Mouse (Mus musculus): ENCODE measurements around the gene Ndrg3.

DNA sequence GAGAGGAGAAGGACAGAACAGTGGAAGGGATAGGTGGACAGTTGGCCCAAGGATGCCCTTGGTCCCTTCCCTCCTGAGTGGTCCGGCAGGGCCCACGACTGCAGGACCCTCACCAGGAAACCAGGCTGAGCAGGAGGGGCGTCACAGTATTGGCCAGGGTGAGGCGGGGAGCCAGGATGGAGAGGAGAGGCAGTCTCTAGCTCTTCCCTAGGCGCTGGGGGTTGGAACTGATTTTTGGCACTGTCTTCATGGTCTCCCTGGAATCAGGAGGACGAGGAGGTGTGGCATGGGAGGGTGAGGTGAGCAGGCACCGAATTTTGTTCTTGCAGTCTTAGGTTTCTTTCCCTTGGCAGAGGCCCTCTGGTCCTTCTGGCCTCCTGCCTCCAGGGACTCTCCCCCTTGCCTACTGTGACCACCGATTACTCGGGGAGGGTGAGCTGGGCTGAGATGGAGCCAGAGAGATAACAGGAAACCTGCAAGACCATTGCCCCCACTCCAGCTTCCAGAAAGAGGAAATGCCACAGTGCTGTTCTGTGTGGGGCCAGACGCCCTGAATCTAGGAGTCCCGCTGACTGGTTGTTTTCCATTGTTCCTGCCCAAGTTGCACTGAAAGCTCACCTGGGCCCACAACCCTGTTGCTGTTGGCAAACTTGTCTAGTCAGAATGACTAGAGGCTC lies 18.9 kb upstream of the Ndrg3 start:
- TF ChIP-seq GATA1 (IDR thresholded peaks at IDR 0.05; ENCODE audit: borderline replicate concordance, low read length) = no peak
- no peak for TF ChIP-seq FLI1 (IDR thresholded peaks at IDR 0.05; ENCODE audit: low read length)
